Mouse (Mus musculus) liver, postnatal 0 days (tissue): ENCODE measurements around the gene Golga3. TPM values are rescaled to one million over a fixed set of nuclear protein-coding genes. Genes with fewer than 3 reads are reported as not detected.

Experiments
- ATAC-seq: fragments of 200-750 bp; cut with Nextera tagmentation; 2 replicates; pipeline ENCODE4 v1.8.0; 2017; ENCODE audit warnings: mild to moderate bottlenecking, moderate library complexity
- DNase-seq: peaks from one replicate; pipeline ENCODE4 v3.0.0-alpha.2; 2016
- H3K27ac ChIP-seq: fragments of 300-500 bp; sonication (generic); 2 replicates; pipeline ENCODE4 v1.5.1; 2014; ENCODE audit warnings: antibody characterized with exemption, moderate library complexity, mild to moderate bottlenecking, low read depth
- H3K27me3 ChIP-seq: fragments of 300-500 bp; sonication (generic); 2 replicates; pipeline ENCODE4 v1.6.1; 2014; ENCODE audit warnings: low read length, control low read depth, mixed read lengths; ENCODE audit not compliant: insufficient read depth
- H3K36me3 ChIP-seq: fragments of 300-500 bp; sonication (generic); replicated peaks from 2 replicates; pipeline ENCODE4 v1.6.1; 2014; ENCODE audit warnings: mild to moderate bottlenecking, control low read depth, low read length, moderate library complexity, mixed read lengths; ENCODE audit not compliant: insufficient read depth
- H3K4me1 ChIP-seq: fragments of 300-500 bp; sonication (generic); 2 replicates; pipeline ENCODE4 v1.6.1; 2014; ENCODE audit warnings: antibody characterized with exemption, mild to moderate bottlenecking, control low read depth; ENCODE audit not compliant: insufficient read depth
- H3K4me2 ChIP-seq: fragments of 300-500 bp; sonication (generic); 2 replicates; pipeline ENCODE4 v1.6.1; 2014; ENCODE audit warnings: low read depth, mild to moderate bottlenecking, low read length, moderate library complexity, mixed read lengths
- H3K4me3 ChIP-seq: fragments of 300-500 bp; sonication (generic); 2 replicates; pipeline ENCODE4 v1.5.1; 2014; ENCODE audit warnings: low read depth, low read length
- H3K9ac ChIP-seq: fragments of 300-500 bp; sonication (generic); replicated peaks from 2 replicates; pipeline ENCODE4 v1.6.1; 2014; ENCODE audit warnings: mild to moderate bottlenecking, moderate library complexity
- H3K9me3 ChIP-seq: fragments of 300-500 bp; sonication (generic); 2 replicates; pipeline ENCODE4 v1.6.1; 2016; ENCODE audit warnings: mild to moderate bottlenecking, control low read depth, low read length, mixed read lengths
- CTCF ChIP-seq: sonication (generic); IDR thresholded peaks from 2 replicates; pipeline ENCODE4 v1.5.1; 2016; ENCODE audit warnings: antibody characterized with exemption, low read depth
- EP300 ChIP-seq: IDR thresholded peaks from 2 replicates; pipeline ENCODE4 v1.6.1; 2016; ENCODE audit warnings: antibody characterized with exemption, low read depth, mild to moderate bottlenecking
- WGBS: fragments of 180-500 bp; shearing (Covaris S2); extraction: QIAGEN DNeasy Blood & Tissue Kit; methylation state at CpG from one replicate; pipeline ENCODE4 v1.1.7; 2014; ENCODE audit not compliant: insufficient replicate concordance; 5-methylcytosine and 5-hydroxymethylcytosine counted together
- polyA plus RNA-seq: library from polyadenylated mRNA; unstranded; fragments of >200 nt; fragmentation: Nextera tagmentation; extraction: Ambion mirVana; gene quantifications from 2 replicates; pipeline ENCODE4 v1.2.1, GENCODE M21; 2015

The Golga3 gene
- polyA plus RNA-seq, 1 experiment from 2014 or later = 4.1 TPM

DNA sequence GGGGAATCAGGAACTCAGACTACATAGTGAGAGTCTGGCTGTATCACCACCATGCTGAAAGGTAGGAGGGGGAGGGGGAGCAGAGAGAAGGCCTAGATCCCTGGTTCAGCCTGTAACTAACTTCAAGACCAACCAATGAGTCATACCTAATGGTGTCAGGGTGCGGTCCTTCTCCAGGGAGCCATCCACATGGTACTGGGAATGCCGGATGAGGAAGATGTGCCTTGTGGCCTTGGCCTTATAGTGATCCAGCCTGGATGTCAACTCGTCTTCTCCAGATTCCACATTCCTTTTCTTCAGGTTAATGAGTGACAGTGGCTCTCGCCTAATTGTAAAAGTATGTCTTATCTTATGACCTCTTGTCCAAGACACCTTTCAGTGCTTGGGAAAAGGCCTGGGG is 90.4 kb downstream of the Golga3 start:
- no peak for TF ChIP-seq CTCF
- TF ChIP-seq EP300 = no peak
- no peak for ATAC-seq
- no peak for DNase-seq
- H3K27me3 ChIP-seq = no peaks in the 10 kb centered on the region
- H3K4me1 ChIP-seq = peaks cover 10% of the 10 kb centered on the region
- H3K36me3 ChIP-seq = peaks cover 30% of the 10 kb centered on the region
- no peak overlapping the region for H3K27ac ChIP-seq
- no peaks in the 10 kb centered on the region for H3K9me3 ChIP-seq
- 86% methylated on average over 4 of the region's 4 CpGs for WGBS
- H3K4me3 ChIP-seq = no peak overlapping the region
- H3K4me2 ChIP-seq = no peak overlapping the region
- no peak overlapping the region for H3K9ac ChIP-seq

DNA sequence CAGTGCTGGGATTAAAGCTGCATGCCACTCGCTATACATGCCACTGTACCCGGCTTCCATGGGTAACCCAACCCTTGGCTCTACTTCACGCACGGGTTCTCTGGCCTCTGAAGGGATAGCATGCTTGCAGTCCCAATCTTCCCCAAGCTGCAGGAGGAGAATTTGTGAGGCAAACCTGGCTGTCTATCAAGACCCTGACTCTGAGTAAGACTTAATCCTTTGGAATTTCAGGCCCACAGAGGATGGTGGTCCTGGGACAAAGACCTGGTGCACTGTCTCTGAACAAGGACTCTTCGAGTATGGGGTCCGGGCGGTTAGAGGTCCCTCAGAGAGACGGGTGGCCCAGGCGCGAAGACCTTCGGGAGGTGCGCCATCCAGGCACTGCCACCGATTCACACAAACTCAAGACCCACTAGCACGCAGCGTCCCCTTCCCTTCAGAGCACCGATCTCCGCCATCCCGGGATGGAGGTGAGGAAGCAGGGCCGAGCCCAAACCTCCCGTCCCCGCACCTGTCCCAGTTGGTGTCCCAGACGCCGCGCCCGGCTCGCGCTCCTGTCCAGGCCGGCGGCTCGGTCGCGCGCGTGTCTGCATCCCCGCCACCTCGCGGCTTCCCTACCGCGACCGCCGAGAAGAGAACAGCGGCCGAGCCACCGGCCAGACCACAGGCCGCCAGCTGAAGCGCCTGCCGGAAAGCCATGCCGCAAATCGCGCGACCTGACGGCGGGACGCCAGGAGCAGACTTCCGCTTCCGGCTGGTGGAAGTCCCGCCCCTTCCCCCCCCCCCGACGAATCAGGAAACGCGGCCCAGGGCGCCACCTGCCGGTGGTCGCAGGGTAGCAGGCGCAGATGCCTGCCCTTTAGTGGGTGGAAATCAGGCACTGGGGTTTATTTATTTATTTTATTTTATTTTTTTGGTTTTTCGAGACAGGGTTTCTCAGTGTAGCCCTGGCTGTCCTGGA is 92.9 kb downstream of the Golga3 start, which contains the start of gene Pgam5:
Gene Pgam5, minus strand, starts transcription at position 773 of the 961 bp plus-strand sequence.
- Histone ChIP-seq H3K27me3 (no peaks in the 10 kb centered on the region), H3K4me2 (peak within 1 kb of the TSS; percentile 74), H3K27ac (peak within 1 kb of the TSS; percentile 62), H3K4me3 (peak within 1 kb of the TSS; percentile 96), H3K4me1 (peaks cover 10% of the 10 kb centered on the region), H3K9ac (peak within 1 kb of the TSS; percentile 91), H3K36me3 (peaks cover 31% of the 10 kb centered on the region), H3K9me3 (no peaks in the 10 kb centered on the region)
- TF ChIP-seq CTCF (peak; percentile 92), EP300 (no peak)
- under 1% methylated on average over 62 of the region's 66 CpGs for WGBS
- DNase-seq (peak; percentile 97), ATAC-seq (peak; percentile 94)

DNA sequence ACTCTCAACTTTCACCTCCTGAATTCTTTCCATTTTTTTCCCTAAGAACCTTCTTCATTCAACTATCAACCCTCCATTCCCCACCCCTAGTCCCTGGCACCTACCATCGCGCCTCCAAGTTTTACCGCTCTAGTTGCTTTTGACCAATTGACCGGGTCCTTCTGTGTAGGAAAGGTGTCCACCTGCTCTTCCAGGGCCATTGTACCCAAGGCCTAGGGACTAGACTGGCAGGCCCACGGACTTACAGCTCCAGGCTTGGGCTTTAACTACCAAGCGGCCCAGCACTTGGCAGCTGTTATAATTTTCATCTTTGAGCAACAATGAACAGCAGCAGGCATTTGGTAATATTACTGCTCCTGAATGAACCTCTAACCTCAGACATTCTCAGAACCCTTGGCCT is 93.7 kb downstream of the Golga3 start:
- peaks cover 10% of the 10 kb centered on the region for H3K4me1 ChIP-seq
- WGBS = 92% methylated on average over 6 of the region's 6 CpGs
- no peak overlapping the region; the same call in 1 of the 2 replicates for H3K4me2 ChIP-seq
- TF ChIP-seq CTCF (no peak), EP300 (no peak)
- DNase-seq (no peak), ATAC-seq (no peak)
- H3K27ac ChIP-seq = no peak overlapping the region
- no peak overlapping the region for H3K9ac ChIP-seq
- no peaks in the 10 kb centered on the region for H3K27me3 ChIP-seq
- H3K9me3 ChIP-seq = no peaks in the 10 kb centered on the region
- H3K36me3 ChIP-seq = peaks cover 22% of the 10 kb centered on the region
- no peak overlapping the region for H3K4me3 ChIP-seq

DNA sequence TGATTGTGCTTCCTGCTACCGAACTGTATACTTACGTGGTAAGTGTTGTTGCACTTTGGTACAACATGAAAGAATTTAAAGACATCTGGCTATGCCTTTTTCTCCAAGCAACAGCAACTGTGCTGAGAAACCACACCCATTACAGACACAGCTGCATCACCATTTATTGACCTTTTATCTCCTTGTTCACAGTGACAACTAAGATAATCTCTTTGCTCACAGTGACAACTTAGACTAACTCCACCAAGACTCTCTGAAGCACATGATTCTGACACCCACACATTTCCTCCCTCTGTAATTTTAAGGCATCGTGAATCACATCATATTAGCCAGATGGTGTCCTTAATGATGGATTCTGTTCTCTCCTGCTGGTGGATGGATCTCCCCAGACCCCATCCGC is 97.6 kb downstream of the Golga3 start:
- TF ChIP-seq EP300 = no peak
- TF ChIP-seq CTCF = no peak
- Histone ChIP-seq H3K9ac (no peak overlapping the region), H3K36me3 (peaks cover 5% of the 10 kb centered on the region; the same call in 1 of the 2 replicates), H3K4me3 (no peak overlapping the region), H3K27me3 (no peaks in the 10 kb centered on the region), H3K4me2 (no peak overlapping the region), H3K27ac (no peak overlapping the region), H3K4me1 (no peaks in the 10 kb centered on the region), H3K9me3 (no peaks in the 10 kb centered on the region)
- WGBS = 64% methylated on average over 4 of the region's 4 CpGs
- DNase-seq (no peak), ATAC-seq (no peak)

- ATAC-seq = no peak
- TF ChIP-seq CTCF = no peak
- TF ChIP-seq EP300 = no peak
- WGBS = 76% methylated on average over 2 of the region's 2 CpGs
These were observed 98.3 kb downstream of the Golga3 start for GRCm38 (mm10) chr5:110274846-110275245.

More at GRCm38 (mm10) chr5:110274846-110275245, 98.3 kb downstream of the Golga3 start:
- Histone ChIP-seq H3K36me3 (peaks cover 5% of the 10 kb centered on the region; the same call in 1 of the 2 replicates), H3K4me3 (no peak overlapping the region), H3K4me1 (no peaks in the 10 kb centered on the region), H3K4me2 (no peak overlapping the region), H3K9me3 (no peaks in the 10 kb centered on the region), H3K9ac (no peak overlapping the region), H3K27me3 (no peaks in the 10 kb centered on the region), H3K27ac (no peak overlapping the region)
- DNase-seq = no peak

Other genes with a start within 250 kb of the Golga3 start
- 5.2 and 6.3 TPM in 2 replicates for gene Zfp932, start 180.2 kb upstream of the Golga3 start, polyA plus RNA-seq
- 0.62 and 1.2 TPM in 2 replicates for gene Gm17655, start 104.2 kb upstream of the Golga3 start, polyA plus RNA-seq
- gene Gm35315, start 82.3 kb upstream of the Golga3 start, polyA plus RNA-seq = 0.47 and 0.51 TPM in 2 replicates
- gene Plcxd1, start 76.7 kb upstream of the Golga3 start, polyA plus RNA-seq = 0.32 and 0.48 TPM in 2 replicates
- gene Gtpbp6, start 68.5 kb upstream of the Golga3 start, polyA plus RNA-seq = 7.1 and 7.4 TPM in 2 replicates
- gene Zfp605, start 66.6 kb upstream of the Golga3 start, polyA plus RNA-seq = 0.76 and 0.99 TPM in 2 replicates
- gene Chfr, start 40.9 kb upstream of the Golga3 start, polyA plus RNA-seq = 9.6 and 11.6 TPM in 2 replicates
- 8.6 and 10.7 TPM in 2 replicates for gene Ankle2, start 54.3 kb downstream of the Golga3 start, polyA plus RNA-seq
- 18.8 and 21.0 TPM in 2 replicates for gene Pgam5, start 93.2 kb downstream of the Golga3 start, polyA plus RNA-seq
- 129 and 148 TPM in 2 replicates for gene Pxmp2, start 109.5 kb downstream of the Golga3 start, polyA plus RNA-seq
- 5.2 and 6.0 TPM in 2 replicates for gene Pole, start 109.6 kb downstream of the Golga3 start, polyA plus RNA-seq
- 0.07 and 0.09 TPM in 2 replicates for gene P2rx2, start 166.5 kb downstream of the Golga3 start, polyA plus RNA-seq
- not detected in 2 replicates for gene Lrcol1, start 168.0 kb downstream of the Golga3 start, polyA plus RNA-seq